Mouse (Mus musculus) testis, adult 2 months (tissue): ENCODE measurements around the gene Fli1. TPM values are rescaled to one million over a fixed set of nuclear protein-coding genes. Genes with fewer than 3 reads are reported as not detected.

Experiments
- H3K27ac ChIP-seq: fragments of 200-500 bp; 2 replicates; pipeline ENCODE4 v1.5.1; 2012; ENCODE audit warnings: low read depth, low read length; ENCODE audit not compliant: control insufficient read depth, insufficient read depth
- H3K27me3 ChIP-seq: fragments of 200-500 bp; 2 replicates; pipeline ENCODE4 v1.6.1; 2012; ENCODE audit warnings: mild to moderate bottlenecking, low read length, moderate library complexity; ENCODE audit not compliant: control insufficient read depth, insufficient read depth
- H3K36me3 ChIP-seq: fragments of 200-500 bp; 2 replicates; pipeline ENCODE4 v1.6.1; 2012; ENCODE audit warnings: mild to moderate bottlenecking, low read length; ENCODE audit not compliant: control insufficient read depth, insufficient read depth
- H3K4me1 ChIP-seq: fragments of 200-500 bp; 2 replicates; pipeline ENCODE4 v1.6.1; 2012; ENCODE audit warnings: low read length; ENCODE audit not compliant: control insufficient read depth, insufficient read depth
- H3K4me3 ChIP-seq: fragments of 200-500 bp; 2 replicates; pipeline ENCODE4 v1.5.1; 2012; ENCODE audit warnings: low read depth, mild to moderate bottlenecking, low read length, moderate library complexity, mixed read lengths; ENCODE audit not compliant: control insufficient read depth
- CTCF ChIP-seq: fragments of 200-500 bp; IDR thresholded peaks from 2 replicates; pipeline ENCODE4 v1.5.1; 2012; ENCODE audit warnings: low read depth, mild to moderate bottlenecking, inconsistent platforms, low read length, moderate library complexity; ENCODE audit not compliant: control insufficient read depth, insufficient read depth, insufficient replicate concordance
- POLR2A ChIP-seq: fragments of 200-500 bp; IDR thresholded peaks from 2 replicates; pipeline ENCODE4 v1.6.1; 2012; ENCODE audit warnings: low read depth, mild to moderate bottlenecking, inconsistent platforms, low read length, moderate library complexity; ENCODE audit not compliant: control insufficient read depth
- polyA plus RNA-seq: library from polyadenylated mRNA; depleted of rRNA; stranded (reverse); fragments of >200 nt; gene quantifications from 2 replicates; pipeline ENCODE4 v1.2.3, GENCODE M21; 2012

Fli1 gene
- polyA plus RNA-seq, 1 experiment: 0.51 TPM

- H3K36me3 ChIP-seq: no peaks in the 10 kb centered on the region
- no peak for TF ChIP-seq CTCF
- H3K4me1 ChIP-seq: peaks cover 12% of the 10 kb centered on the region
- peaks cover 5% of the 10 kb centered on the region for H3K27me3 ChIP-seq
- peak overlapping the region; percentile 37 for H3K4me3 ChIP-seq
- H3K27ac ChIP-seq: no peak overlapping the region; the same call in 1 of the 2 replicates
Observed at GRCm38 (mm10) chr9:32541223-32541901, 1.3 kb downstream of the Fli1 start.

DNA sequence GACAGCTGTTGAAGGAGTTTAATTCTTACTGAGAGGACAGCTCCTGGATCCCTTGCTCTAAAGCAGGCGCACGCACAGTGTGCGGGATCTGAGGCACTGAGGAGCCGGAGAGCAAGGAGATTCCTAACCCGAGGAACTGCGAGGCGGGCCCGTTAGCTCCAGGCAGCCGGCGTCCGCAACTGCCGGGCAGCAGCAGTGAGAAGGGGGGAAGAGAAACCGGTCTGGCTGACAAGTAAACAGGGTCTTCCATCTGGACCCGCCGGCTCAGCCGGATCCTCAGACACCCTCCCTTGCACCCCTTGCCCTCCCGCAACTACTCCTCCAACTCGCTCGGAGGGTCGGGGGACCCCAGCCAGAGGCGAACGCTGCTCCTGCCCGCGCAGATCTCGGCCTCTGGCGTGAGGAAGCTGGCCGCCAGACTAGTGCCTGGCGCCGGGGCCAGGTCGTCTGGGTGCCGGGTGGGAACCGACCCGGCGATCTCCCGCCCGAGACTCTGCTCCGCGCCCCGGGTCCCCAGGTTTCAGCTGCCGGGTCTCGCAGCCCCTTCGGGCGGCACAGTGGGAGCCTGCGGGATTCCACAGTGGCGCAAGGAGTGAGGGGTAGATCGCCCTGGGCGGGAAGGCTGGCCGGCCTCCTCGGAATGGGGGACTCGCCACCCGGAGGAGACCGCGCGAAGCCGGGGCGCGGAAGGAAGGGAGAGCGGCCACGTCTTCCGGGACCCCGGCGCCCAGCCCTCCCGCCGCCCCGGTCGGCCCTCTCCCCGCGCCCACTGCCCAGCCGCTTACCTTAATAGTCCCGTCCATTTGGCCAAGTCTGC is 2.0 kb downstream of the Fli1 start:
- peaks cover 5% of the 10 kb centered on the region for H3K27me3 ChIP-seq
- no peaks in the 10 kb centered on the region for H3K36me3 ChIP-seq
- TF ChIP-seq CTCF (no peak), POLR2A (no peak)
- H3K4me3 ChIP-seq: peak overlapping the region; percentile 37
- peaks cover 12% of the 10 kb centered on the region for H3K4me1 ChIP-seq
- 0 out of 2 replicates have a peak overlapping the region, but pooled peaks have one; percentile 7 for H3K27ac ChIP-seq

DNA sequence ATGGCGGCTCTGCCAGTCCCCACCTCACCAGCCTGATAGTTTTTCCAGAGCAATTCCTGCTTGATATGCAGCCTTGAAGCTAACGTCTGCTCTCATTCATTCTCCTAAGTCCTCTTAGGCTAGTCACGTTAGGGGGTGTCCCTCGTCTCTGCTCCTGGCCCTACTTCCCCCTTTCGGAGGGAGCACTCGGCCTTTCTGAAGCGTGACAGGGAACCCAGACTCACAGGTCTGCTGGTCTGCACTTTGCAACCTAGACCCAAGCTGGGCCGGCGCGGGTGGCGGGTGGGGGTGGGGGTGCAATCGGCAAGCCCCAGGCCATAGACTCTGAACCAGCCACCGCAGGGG is 2.6 kb downstream of the Fli1 start:
- Histone ChIP-seq H3K27ac (no peak overlapping the region), H3K36me3 (no peaks in the 10 kb centered on the region), H3K4me3 (peak overlapping the region; percentile 37), H3K4me1 (peaks cover 10% of the 10 kb centered on the region), H3K27me3 (peaks cover 2% of the 10 kb centered on the region)
- no peak for TF ChIP-seq POLR2A
- no peak for TF ChIP-seq CTCF

- no peak overlapping the region for H3K4me3 ChIP-seq
- H3K27ac ChIP-seq: no peak overlapping the region
- peaks cover 2% of the 10 kb centered on the region for H3K27me3 ChIP-seq
- H3K36me3 ChIP-seq: no peaks in the 10 kb centered on the region
- H3K4me1 ChIP-seq: peaks cover 7% of the 10 kb centered on the region
- TF ChIP-seq CTCF (no peak), POLR2A (no peak)
Observed at GRCm38 (mm10) chr9:32539321-32539761, 3.3 kb downstream of the Fli1 start.

DNA sequence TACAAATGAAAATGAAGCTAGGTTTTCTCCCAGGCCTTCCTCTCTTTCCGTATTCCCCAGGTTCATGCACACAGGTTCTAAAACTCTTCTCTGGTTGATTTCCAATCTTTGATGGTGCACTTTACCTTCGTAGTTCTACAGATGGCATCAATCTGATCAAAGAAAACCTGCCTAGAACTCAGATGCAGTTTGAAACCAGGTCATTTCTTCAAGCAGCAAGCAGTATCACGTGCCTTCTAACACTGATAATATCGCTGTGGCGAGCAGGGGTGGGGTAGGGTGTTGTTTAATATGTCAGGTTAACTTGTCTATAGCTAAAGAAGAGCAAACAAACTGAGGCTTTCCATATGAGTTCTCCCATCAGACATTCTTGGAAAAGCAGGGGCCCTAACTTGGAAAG is 4.5 kb downstream of the Fli1 start:
- no peak for TF ChIP-seq POLR2A
- no peak for TF ChIP-seq CTCF
- Histone ChIP-seq H3K36me3 (no peaks in the 10 kb centered on the region), H3K4me1 (peaks cover 9% of the 10 kb centered on the region), H3K27me3 (peaks cover 2% of the 10 kb centered on the region; the same call in 1 of the 2 replicates), H3K4me3 (no peak overlapping the region), H3K27ac (no peak overlapping the region)

DNA sequence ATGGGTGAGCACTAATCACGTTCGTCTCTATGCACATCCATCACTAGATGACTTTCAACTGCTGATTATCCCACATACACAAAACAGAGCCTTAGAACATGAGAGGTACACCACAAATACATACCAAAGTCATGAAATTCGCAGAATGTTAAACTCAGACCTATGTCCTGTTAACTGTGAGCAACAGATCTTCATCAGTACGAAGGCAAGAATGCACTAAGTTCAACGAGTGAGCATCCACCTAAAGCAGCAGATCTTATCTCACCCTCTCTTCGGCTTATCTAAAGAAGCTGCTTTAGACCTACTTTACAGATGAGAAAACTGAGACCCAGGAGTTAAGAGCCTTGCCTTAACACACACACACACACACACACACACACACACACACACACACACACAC is 5.0 kb downstream of the Fli1 start:
- Histone ChIP-seq H3K27me3 (peaks cover 2% of the 10 kb centered on the region; the same call in 1 of the 2 replicates), H3K27ac (no peak overlapping the region), H3K36me3 (no peaks in the 10 kb centered on the region), H3K4me3 (no peak overlapping the region), H3K4me1 (peaks cover 9% of the 10 kb centered on the region)
- TF ChIP-seq POLR2A (no peak), CTCF (no peak)

DNA sequence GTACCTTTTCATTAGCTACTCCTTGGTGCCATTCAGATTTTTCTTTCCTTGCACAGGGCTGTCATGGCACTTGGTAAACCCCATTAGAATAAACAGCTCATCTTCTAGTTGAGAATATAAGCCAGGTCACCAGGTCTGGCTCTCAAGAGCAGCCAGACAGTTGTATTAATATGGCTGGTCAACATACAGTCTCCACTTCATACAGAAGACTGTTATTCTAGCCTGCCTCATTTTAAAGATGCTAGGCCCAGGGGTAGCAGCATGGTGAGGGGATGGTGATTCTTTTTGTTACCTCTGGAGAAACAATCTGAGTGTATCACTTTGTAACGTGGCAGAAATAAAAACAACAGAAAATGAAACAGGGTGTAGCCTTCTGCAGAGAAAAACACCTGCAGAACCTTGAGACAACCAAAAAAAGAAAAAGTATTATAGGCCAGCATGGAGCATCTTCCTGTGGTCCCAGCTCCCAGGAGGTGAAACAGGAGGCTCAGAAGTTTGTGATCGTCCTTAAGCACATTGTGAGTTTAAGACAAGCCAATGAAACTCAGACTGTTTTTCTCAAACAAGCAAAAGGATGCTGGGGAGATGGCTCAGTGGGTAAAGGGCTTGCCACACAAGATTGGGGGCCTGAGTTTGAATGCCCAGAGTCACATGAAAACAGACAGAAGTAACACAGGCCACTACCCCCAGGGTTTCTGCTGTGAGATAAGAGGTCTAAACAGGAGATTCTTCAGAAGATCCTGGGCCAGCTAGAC is 7.3 kb downstream of the Fli1 start:
- Histone ChIP-seq H3K36me3 (no peaks in the 10 kb centered on the region), H3K27me3 (no peaks in the 10 kb centered on the region), H3K4me1 (peaks cover 4% of the 10 kb centered on the region), H3K4me3 (no peak overlapping the region), H3K27ac (no peak overlapping the region)
- TF ChIP-seq CTCF: no peak
- TF ChIP-seq POLR2A: no peak
